Mouse (Mus musculus) cerebellum, postnatal 36 days (tissue): ENCODE results near the gene Epx.
A peak's percentile ranks its signal among the peaks of the same experiment; 100 is the strongest.

Experiments
- DNase-seq, 2 experiments: peaks; one replicate each; pipeline ENCODE4 v3.0.0; 2021 to 2022; ENCODE audit warnings: mixed read lengths in 2 of 2

Epx gene

DNA sequence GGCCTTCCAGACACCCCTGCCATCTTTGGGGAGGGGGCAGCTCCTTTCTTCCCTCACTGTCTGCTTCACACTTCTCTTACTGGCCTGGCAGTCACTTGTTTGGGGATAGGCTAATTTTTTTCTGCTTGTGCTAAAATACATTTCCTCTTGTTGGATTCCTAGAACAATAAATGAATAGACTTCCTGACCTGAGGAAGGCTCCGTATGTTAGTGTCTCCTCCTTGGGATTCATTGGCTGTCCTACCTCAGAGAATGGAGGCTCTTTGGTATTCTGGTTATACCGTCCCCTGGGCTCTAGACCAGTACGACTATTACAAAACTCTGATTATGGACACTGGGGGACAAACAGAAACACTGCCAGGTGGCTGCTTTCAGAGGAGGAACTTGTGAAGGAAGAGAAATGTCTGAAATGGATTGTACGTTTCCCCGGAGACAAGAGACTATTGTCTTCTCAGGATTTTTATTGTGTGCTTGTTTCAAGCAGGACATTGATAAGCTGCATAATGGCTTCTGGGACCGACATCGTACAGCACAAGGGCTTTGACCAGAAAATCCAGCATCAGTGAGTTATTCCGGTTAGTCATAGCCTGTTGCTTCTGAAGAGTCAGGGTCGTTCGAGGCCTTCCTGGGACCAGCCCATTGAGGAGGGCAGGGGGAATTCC is 47.0 kb downstream of the Epx start, which contains the start of gene Lpo:
TSS of gene Lpo (minus strand) at position 51 of the 662 bp plus-strand sequence.
- DNase-seq, result no peak

GRCm38 (mm10) chr11:87821502-87821901 is 53.8 kb downstream of the Epx start:
- DNase-seq, result no peak

DNA sequence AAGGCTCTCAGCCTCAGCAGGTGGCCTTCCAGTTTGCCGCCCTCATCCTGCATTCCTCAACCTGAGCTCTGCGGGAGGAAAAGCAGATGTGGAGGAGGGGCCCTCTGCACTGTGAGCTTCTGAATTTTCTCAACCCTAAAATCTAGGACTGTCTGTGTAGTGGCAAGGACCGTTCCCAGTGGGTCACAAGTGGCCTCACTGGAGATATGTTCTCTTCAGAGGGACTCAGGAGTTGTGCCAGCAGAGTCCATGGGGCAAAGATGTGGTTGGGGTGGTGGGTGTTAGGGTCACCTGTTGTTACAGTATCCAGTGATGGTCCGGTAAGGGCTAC is 57.9 kb downstream of the Epx start:
- no peak for DNase-seq

DNA sequence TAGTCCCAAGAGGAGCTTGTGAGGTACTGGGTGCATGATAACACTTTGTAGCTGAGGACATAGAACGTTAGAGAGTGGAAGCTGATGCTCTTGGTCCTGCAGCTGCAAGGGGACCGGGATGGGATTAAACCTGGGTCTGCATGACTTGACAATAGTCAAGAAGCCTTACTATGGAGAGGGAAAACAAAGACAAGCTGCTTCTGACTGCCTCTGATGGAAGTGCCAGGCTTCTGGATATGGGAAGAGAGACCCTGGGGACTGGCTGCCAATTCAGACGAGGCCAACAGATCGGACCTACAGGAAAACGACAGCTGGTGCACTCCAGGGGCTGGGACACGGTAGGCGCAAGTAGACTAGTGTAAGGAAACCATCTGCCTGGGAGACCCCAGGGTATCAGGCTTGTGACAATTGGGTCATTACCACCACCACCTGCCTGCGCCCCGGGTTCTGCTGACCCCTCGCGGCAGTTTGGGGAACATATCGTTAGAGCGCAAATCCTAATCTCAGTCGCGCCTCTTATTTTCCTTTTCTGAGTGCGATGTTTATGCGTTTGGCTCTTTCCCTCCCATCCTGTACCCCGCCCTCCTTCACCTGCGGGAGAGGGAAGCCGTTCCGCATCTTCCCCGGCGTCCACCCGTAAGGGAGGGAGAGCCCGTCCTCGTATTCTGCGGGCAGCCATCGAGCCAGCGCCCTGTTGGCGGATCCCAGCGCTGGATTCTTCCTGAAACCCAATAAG is 58.5 kb downstream of the Epx start:
- DNase-seq, result peak; percentile 77 to 81

GRCm38 (mm10) chr11:87814831-87815230 is 60.5 kb downstream of the Epx start:
- no peak for DNase-seq
